Mouse (Mus musculus): ENCODE data around the gene Spred2.
"Not testable (repeated sequence)": the region's sequence is repeated elsewhere in the genome, so short reads cannot be mapped to it uniquely, and the experiment has no call there.

The Spred2 gene

DNA sequence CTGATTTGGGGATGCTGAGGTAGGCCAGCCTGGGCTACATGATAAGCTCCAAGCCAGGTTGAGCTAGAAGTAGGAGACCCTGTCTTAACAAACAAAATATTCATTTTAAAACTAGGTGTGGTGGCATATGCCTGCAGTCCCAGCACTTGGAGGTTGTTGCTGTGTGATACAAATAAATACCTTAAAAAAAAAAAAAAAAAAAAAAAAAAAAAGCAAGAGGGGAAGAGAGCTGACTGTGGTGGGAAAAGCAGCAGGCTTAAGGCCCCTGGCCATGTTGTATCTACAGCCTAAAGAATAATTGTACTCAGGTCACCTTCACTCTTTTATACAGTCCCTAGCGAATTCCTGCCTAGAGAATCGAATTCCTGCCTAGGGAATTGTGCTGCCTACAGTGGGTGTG, 94.7 kb downstream of the Spred2 start:
- DNase-seq (ENCODE audit: inconsistent ontology term): no peak

DNA sequence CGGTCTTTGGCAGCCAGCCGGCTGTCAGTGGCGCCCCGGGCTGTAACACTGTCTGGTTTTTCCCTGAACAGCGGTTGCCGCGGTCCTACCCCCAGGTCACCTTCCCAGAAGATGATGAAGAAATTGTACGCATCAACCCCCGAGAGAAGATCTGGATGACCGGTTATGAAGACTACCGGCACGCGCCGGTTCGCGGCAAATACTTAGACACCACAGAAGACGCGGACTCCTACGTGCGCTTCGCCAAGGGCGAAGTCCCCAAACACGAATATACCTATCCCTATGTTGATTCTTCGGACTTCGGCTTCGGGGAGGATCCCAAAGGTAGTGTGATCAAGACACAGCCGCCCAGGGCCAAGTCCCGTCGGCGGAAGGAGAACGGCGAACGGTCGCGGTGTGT, 96.5 kb downstream of the Spred2 start:
- no peak for DNase-seq (ENCODE audit: inconsistent ontology term)

GRCm38 (mm10) chr11:20022462-20022861, 98.3 kb downstream of the Spred2 start:
- DNase-seq (ENCODE audit: inconsistent ontology term): no peak

- DNase-seq (ENCODE audit: inconsistent ontology term): no peak
These were observed 98.8 kb downstream of the Spred2 start for GRCm38 (mm10) chr11:20022911-20023482.

- no peak for DNase-seq (ENCODE audit: inconsistent ontology term)
These were observed 101.7 kb downstream of the Spred2 start for GRCm38 (mm10) chr11:20025899-20026298.

DNA sequence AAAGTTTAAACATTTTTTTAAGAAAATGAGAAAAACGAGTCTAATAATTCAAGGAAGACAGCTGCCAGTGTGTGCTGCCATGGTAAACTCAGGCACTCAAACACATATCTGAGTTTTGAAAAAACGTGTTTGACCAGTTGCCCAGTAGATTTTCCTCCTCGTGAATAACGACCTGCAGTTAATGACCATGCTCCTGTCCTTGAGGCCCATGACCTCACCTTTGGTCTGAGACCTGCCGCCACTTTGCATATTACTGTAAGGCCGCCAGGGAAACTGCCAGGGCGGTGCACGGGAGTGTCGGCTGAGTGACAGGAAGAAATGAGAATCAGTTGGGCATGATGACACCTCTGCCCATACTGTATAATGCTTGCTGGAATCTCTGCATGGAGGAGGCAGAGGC, 103.5 kb downstream of the Spred2 start:
- no peak for DNase-seq (ENCODE audit: inconsistent ontology term)

DNA sequence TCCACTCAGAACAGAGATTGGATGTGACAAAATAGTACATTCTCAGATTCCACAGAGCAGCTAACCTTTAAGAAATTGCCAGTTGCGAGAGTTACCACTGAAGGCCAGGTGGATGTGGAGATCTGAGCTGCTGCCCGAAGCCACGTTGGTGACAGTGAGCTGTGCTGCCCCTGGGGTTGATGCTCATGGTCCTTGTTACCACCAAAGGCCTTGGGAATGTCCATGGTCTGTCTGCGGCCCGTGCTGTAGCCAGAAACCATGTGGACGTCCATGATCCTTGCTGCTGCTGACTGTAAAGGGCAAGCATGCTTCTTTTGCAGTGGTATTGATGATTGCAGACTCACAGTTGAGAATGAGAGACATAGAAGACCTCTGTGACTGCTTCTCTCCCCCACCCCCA, 104.2 kb downstream of the Spred2 start:
- no peak for DNase-seq (ENCODE audit: inconsistent ontology term)

DNA sequence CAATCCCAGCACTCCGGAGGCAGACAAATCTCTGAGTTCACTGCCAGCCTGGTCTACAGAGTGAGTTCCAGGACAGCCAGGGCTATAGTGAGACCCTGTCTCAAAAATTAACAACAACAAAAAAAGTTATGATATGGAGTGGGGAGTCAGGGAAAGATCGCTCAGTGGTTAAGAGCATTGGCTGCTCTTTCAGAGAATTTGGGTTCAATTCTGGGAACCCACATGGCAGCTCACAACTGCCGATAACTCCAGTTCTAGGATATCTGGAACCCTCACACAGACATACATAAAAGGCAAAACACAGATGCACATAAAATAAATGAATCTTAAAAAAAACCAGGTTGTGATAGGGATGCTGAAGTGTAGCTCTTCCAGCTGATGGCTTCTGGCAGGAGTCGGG, 104.8 kb downstream of the Spred2 start:
- DNase-seq (ENCODE audit: inconsistent ontology term): no peak

DNA sequence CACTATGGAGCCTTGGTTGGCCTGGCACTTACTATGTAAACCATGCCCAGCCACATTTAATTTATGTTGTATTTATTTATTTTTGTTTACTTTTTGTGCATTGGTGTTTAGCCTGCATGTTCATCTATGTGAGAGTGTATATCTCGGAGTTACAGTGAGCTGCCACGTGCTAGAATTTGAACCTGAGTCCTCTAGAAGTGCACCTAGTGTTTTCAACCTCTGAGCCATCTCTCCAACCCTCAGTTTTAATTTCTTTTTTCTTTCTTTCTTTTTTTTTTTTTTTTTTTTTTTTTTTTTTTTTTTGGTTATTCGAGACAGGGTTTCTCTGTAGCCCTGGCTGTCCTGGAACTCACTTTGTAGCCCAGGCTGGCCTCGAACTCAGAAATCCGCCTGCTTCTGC, 106.8 kb downstream of the Spred2 start:
- not testable (repeated sequence) for DNase-seq (ENCODE audit: inconsistent ontology term)

DNA sequence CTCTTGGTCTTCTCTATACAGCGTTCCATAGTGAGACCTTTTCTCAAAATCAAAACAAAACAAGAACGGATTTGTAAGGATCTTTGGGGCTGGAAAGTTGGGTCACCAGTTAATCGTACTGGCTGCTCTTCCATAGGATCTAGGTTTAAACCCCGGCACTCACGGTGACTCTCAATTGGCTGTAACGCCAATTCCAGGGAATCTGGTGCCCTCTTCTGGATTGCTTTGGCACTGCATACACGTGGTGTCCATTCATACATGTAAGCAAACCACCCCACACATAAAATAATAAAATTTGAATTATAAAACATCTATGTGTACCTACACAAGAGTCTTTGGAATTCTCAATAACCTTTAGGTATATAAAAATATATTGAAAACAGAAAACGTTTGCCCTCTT, 107.4 kb downstream of the Spred2 start:
- no peak for DNase-seq (ENCODE audit: inconsistent ontology term)

- DNase-seq (ENCODE audit: inconsistent ontology term): no peak
These were observed 109.5 kb downstream of the Spred2 start for GRCm38 (mm10) chr11:20033541-20034160.

- DNase-seq (ENCODE audit: inconsistent ontology term): no peak
These were observed 110.3 kb downstream of the Spred2 start for GRCm38 (mm10) chr11:20034337-20034947.

GRCm38 (mm10) chr11:20035343-20035928, 111.3 kb downstream of the Spred2 start:
- DNase-seq (ENCODE audit: inconsistent ontology term): peak; percentile 60

- no peak for DNase-seq (ENCODE audit: inconsistent ontology term)
These were observed 111.8 kb downstream of the Spred2 start for GRCm38 (mm10) chr11:20035972-20036371.

DNA sequence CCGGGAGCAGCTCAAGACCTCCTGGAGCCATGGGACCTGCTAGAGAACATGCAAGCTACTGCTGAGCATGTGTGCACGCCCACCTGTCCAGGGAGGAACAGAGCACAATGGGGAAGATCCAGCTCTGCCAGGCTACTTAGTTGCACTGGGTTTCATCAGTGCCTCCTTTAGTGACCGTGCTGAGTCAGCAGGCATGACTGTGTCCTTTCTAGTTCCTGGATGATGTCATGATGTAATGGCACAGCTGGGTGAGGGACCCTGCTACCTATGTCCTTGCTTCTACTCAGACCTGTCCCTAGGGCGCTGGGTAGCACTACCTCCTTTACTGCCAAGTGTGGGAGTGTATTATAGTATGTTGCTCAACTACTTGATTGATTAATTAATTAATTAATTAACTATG, 113.6 kb downstream of the Spred2 start:
- DNase-seq (ENCODE audit: inconsistent ontology term): no peak

- DNase-seq (ENCODE audit: inconsistent ontology term): peak; percentile 42
These were observed 114.5 kb downstream of the Spred2 start for GRCm38 (mm10) chr11:20038723-20039122.

GRCm38 (mm10) chr11:20041164-20041920, 117.2 kb downstream of the Spred2 start:
- DNase-seq (ENCODE audit: inconsistent ontology term): no peak

- peak; percentile 62 for DNase-seq (ENCODE audit: inconsistent ontology term)
These were observed 117.9 kb downstream of the Spred2 start for GRCm38 (mm10) chr11:20042106-20042505.

DNA sequence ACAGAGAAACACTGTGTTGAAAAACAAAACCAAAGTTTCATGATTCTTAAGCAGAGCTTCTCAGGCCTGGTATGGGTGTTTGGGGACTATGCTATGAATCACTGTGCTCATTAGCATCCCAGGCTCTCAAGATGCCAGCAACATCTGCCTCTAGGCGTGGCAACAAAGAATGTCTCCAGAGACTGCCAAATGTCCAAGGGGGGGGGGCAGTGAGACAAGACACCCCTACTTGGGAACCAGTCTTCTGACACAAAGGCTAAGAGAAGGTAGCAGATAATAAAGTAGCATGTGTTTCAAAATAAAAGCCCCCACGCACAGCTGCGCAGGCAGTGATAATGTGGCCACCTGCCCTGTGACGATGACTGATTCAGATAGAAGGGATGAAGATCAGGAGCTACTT, 119.1 kb downstream of the Spred2 start:
- DNase-seq (ENCODE audit: inconsistent ontology term): peak; percentile 56

- no peak for DNase-seq (ENCODE audit: inconsistent ontology term)
These were observed 121.4 kb downstream of the Spred2 start for GRCm38 (mm10) chr11:20045586-20045985.

DNA sequence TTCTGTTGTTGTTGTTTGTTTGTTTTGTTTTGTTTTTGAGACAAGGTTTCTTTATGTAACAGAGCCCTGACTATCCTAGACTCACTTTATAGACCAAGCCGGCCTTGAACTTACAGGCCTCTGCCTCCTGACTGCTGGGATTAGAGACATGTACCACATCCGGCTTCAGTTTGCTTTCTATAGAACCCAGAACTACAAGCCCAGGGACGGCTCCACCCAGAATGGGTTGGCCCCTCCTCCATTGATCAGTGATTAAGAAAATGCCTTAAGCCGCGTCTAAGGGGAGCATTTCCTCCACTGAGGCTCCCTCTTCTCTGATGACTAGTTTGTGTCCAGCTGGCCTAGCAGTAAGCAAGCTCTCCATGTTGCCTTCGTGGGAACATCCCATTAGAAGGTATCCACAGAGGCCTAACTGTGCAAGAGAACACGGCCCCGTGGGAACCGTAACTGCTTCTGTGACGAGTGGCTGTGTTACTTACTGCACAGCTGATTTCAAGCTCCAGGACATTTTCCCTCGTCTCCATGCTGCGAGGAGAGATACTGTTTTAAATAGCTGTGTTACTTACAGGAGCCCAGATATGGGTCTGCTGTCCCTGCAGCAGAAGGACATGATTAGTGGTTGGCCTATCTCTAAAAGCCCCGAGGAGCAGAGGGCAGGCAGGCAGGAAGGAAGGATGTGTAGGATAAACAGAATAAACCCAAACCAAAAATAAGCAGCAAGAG, 128.8 kb downstream of the Spred2 start:
- DNase-seq (ENCODE audit: inconsistent ontology term): no peak

DNA sequence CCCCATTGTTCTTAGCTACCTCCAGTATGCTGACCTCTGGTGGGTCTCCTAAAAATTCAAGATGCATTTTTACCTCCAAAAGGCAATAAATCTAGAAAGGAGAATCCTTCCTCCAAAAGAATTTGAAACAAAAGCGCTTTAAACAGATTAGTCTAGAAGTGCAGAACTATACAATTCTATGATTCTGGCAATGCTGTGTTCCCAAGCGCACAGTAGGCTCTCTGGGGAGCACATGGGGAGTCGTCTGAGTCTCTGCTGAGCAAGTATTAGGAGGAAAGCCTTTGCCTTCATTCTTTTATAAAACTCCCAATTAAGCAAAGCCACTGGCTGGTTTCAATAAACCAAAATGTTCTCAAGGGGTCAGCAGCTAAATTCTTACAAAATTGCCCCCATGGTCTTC, 129.8 kb downstream of the Spred2 start:
- no peak for DNase-seq (ENCODE audit: inconsistent ontology term)
